Mouse (Mus musculus): Measurements from ENCODE around the gene Arih2. TPM values are rescaled to one million over a fixed set of nuclear protein-coding genes. Genes with fewer than 3 reads are reported as not detected.

Gene Arih2
- polyA plus RNA-seq (2015; fragmentation: Nextera tagmentation; extraction: Ambion mirVana) = 47.0 and 53.4 TPM in 2 replicates

GRCm38 (mm10) chr9:108648611-108649560, at the start of gene Arih2:
Arih2 (minus strand) TSS chr9:108649386.
- Histone ChIP-seq H3K36me3 (no peaks in the 10 kb centered on the region), H3K9me3 (no peaks in the 10 kb centered on the region), H3K27me3 (no peaks in the 10 kb centered on the region), H3K9ac (peak within 1 kb of the TSS; percentile 92), H3K27ac (replicated peaks) (peak within 1 kb of the TSS; percentile 88), H3K4me1 (replicated peaks) (peaks cover 26% of the 10 kb centered on the region), H3K4me2 (peak within 1 kb of the TSS; percentile 92), H3K4me3 (peak within 1 kb of the TSS; percentile 100)
- under 1% methylated on average over 107 of the region's 112 CpGs for WGBS
- ATAC-seq (ENCODE audit: low read depth) = peak; percentile 100

DNA sequence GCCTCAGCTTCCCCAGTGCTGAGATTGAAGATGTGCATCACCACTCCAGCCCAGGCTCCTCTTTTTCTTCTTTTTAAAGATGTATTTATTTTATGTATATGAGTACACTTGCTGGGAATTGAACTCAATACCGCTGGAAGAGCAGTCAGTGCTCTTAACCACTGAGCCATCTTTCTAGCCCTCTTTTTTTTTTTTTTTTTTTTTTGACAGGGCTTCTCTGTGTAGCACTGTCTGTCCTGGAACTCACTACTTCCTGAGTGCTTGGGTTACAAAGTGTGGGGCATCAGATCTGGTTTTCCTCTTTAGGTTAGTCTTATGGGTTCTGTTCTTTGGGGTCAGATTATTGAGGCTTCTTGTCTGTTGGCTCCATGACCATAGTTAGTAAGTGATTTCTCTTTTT, 45.3 kb upstream of the Arih2 start:
- 0 out of 2 replicates have a peak, but pooled peaks cover 4% of the 10 kb centered on the region for H3K36me3 ChIP-seq
- no peak overlapping the region for H3K27ac ChIP-seq (replicated peaks)
- peak overlapping the region; percentile 86 for H3K4me2 ChIP-seq
- WGBS = 80% methylated on average over 1 of the region's 1 CpGs
- no peaks in the 10 kb centered on the region for H3K9me3 ChIP-seq
- H3K4me3 ChIP-seq = peak overlapping the region; percentile 88
- H3K27me3 ChIP-seq = no peaks in the 10 kb centered on the region
- 0 out of 2 replicates have a peak overlapping the region, but pooled peaks have one; percentile 55 for H3K9ac ChIP-seq
- H3K4me1 ChIP-seq (replicated peaks) = peaks cover 35% of the 10 kb centered on the region
- ATAC-seq (ENCODE audit: low read depth) = no peak

GRCm38 (mm10) chr9:108693946-108694345, 44.8 kb upstream of the Arih2 start:
- H3K9me3 ChIP-seq = no peaks in the 10 kb centered on the region
- H3K9ac ChIP-seq = peak overlapping the region; percentile 55
- ATAC-seq (ENCODE audit: low read depth) = no peak
- H3K4me2 ChIP-seq = peak overlapping the region; percentile 86
- peak overlapping the region; percentile 88 for H3K4me3 ChIP-seq
- H3K27me3 ChIP-seq = no peaks in the 10 kb centered on the region
- H3K4me1 ChIP-seq (replicated peaks) = peaks cover 41% of the 10 kb centered on the region
- H3K36me3 ChIP-seq = 0 out of 2 replicates have a peak, but pooled peaks cover 4% of the 10 kb centered on the region
- no peak overlapping the region for H3K27ac ChIP-seq (replicated peaks)
- 59% methylated on average over 4 of the region's 4 CpGs for WGBS

DNA sequence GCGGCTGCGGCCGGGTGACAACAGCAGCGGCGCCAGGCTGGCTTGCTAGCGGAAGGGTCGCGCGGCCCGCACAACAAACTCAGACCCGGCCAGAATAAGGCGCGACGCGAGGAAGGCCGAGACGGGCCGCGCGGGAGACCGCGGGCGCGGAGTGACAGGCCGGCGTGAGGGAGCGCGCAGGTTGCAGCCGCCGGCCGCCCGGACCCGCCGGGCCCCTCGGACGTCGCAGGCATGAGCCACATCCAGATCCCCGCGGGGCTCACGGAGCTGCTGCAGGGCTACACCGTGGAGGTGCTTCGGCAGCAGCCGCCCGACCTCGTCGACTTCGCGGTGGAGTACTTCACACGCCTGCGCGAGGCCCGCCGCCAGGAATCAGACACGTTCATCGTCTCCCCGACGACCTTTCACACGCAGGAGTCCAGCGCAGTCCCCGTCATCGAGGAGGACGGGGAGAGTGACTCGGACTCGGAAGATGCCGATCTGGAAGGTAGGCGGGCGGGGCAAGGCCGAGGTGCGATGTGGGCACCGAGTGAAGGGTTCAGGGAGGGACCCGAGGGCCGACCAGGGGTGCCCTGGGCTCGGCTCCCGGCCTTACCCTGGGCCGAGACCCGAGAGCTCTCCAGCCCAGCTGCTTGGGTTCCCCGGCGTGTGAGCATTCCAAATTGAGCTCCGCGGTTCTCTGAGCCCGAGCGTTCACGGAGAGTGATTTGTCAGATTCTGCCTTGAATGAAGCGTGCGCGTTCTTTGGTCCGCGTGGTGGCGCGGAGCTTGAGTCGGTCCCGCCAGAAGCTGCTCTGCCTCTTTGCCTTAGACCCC, 43.2 kb upstream of the Arih2 start:
- Histone ChIP-seq H3K4me3 (peak overlapping the region; percentile 88), H3K36me3 (no peaks in the 10 kb centered on the region), H3K27ac (replicated peaks) (peak overlapping the region; percentile 87), H3K4me1 (replicated peaks) (peaks cover 43% of the 10 kb centered on the region), H3K9ac (peak overlapping the region; percentile 89), H3K27me3 (no peaks in the 10 kb centered on the region), H3K9me3 (no peaks in the 10 kb centered on the region), H3K4me2 (peak overlapping the region; percentile 86)
- WGBS = under 1% methylated on average over 77 of the region's 92 CpGs
- peak; percentile 59 for ATAC-seq (ENCODE audit: low read depth)

DNA sequence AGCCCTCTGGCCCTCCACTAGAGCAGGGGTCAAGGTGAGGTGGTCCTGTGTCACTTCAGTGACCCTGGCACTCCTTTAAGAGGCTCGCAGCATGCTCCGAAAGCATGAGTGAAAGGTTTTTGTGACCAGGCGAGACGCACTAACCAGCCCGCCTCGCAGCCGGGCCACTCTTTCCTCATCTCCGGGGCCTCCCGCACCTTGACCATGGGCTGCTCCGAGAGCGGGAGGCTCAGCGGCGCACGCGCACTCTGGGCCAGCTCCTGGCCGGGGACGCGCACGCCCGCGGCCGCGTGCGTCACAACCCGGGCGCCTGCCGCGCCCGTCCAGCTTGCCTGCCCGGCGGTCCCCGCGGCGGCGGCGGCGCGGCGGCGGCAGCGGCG, 42.6 kb upstream of the Arih2 start:
- no peaks in the 10 kb centered on the region for H3K27me3 ChIP-seq
- ATAC-seq (ENCODE audit: low read depth) = peak; percentile 88
- H3K4me3 ChIP-seq = peak overlapping the region; percentile 88
- peak overlapping the region; percentile 89 for H3K9ac ChIP-seq
- WGBS = under 1% methylated on average over 30 of the region's 42 CpGs
- peaks cover 46% of the 10 kb centered on the region for H3K4me1 ChIP-seq (replicated peaks)
- H3K9me3 ChIP-seq = no peaks in the 10 kb centered on the region
- H3K36me3 ChIP-seq = no peaks in the 10 kb centered on the region
- peak overlapping the region; percentile 87 for H3K27ac ChIP-seq (replicated peaks)
- H3K4me2 ChIP-seq = peak overlapping the region; percentile 86

DNA sequence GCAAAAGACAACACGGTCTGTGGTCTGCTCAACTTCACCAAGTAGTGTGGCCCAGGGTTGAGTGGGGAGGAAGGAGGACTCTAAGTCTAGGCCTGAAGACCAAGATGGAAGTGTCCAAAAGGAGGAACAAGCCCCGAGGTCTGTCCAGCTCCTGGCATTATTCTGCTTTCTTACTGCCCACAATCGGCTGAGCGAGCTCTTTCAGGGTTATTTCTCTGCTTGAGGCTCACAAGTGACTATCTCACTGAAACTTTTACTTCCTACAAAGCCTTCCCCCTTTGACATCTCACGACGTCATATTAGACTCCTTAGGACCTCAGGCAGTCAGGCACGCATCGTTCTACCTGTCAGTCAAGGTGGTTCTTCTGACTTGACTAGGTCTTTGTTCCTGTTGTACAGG, 42.2 kb upstream of the Arih2 start:
- WGBS = 70% methylated on average over 8 of the region's 8 CpGs
- peaks cover 51% of the 10 kb centered on the region for H3K4me1 ChIP-seq (replicated peaks)
- peak; percentile 9; the same call in 1 of the 2 replicates for ATAC-seq (ENCODE audit: low read depth)
- H3K36me3 ChIP-seq = no peaks in the 10 kb centered on the region
- H3K4me2 ChIP-seq = peak overlapping the region; percentile 86
- no peaks in the 10 kb centered on the region for H3K27me3 ChIP-seq
- peak overlapping the region; percentile 89 for H3K9ac ChIP-seq
- no peaks in the 10 kb centered on the region for H3K9me3 ChIP-seq
- peak overlapping the region; percentile 88 for H3K4me3 ChIP-seq
- peak overlapping the region; percentile 87 for H3K27ac ChIP-seq (replicated peaks)

DNA sequence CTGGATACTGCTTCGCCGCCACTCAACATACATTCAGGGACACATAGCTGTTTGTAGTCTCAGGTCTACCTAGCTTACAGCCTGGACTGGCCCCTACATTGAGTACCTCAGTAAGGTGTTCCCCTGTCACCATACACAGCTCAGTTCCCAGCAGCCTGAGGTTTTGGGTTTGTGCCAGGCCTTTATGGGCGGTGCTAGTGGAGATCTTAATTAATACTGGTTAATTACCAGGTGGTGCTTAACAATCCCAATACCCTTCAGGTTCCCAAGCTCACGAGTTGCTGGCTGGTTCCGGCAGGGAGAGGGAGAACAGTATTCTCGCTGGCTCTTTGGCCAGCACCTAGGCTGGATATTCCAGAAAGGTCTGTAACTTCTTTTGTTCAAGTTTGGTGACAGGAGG, 41.7 kb upstream of the Arih2 start:
- Histone ChIP-seq H3K27me3 (no peaks in the 10 kb centered on the region), H3K27ac (replicated peaks) (no peak overlapping the region), H3K4me1 (replicated peaks) (peaks cover 54% of the 10 kb centered on the region), H3K4me2 (no peak overlapping the region), H3K4me3 (no peak overlapping the region), H3K9me3 (no peaks in the 10 kb centered on the region), H3K9ac (no peak overlapping the region), H3K36me3 (no peaks in the 10 kb centered on the region)
- 82% methylated on average over 6 of the region's 6 CpGs for WGBS
- no peak for ATAC-seq (ENCODE audit: low read depth)

DNA sequence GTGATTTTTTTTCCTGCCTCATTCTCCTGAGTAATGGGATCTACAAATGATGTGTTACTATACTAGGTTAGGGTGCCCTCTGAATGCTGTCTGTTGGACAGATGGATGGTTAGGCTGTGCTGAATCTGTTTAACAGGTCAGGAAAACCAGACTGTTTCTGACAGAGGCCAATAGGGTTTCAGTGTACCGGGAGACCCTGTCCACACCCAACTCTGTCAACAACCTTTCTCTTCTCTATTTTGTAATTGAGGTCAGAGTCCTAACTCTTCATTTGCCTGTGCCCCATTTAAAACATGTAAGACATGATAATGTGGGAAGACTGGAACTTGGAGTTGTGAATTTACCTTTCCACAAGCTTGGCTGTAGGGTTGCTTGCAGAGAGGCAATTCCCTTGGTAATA, 40.8 kb upstream of the Arih2 start:
- Histone ChIP-seq H3K9me3 (no peaks in the 10 kb centered on the region), H3K27ac (replicated peaks) (no peak overlapping the region), H3K4me2 (no peak overlapping the region), H3K4me3 (no peak overlapping the region), H3K36me3 (no peaks in the 10 kb centered on the region), H3K27me3 (no peaks in the 10 kb centered on the region), H3K4me1 (replicated peaks) (peaks cover 49% of the 10 kb centered on the region), H3K9ac (no peak overlapping the region)
- no peak for ATAC-seq (ENCODE audit: low read depth)
- WGBS = 83% methylated on average over 1 of the region's 1 CpGs

GRCm38 (mm10) chr9:108689106-108689505, 39.9 kb upstream of the Arih2 start, which contains the start of gene Prkar2a:
Prkar2a (plus strand) TSS chr9:108689314.
- Histone ChIP-seq H3K36me3 (peaks cover 5% of the 10 kb centered on the region), H3K4me1 (replicated peaks) (peaks cover 44% of the 10 kb centered on the region), H3K9ac (0 out of 2 replicates have a peak within 1 kb of the TSS, but pooled peaks have one; percentile 26), H3K4me3 (no peak within 1 kb of the TSS), H3K9me3 (no peaks in the 10 kb centered on the region), H3K4me2 (no peak within 1 kb of the TSS), H3K27me3 (no peaks in the 10 kb centered on the region), H3K27ac (replicated peaks) (peak within 1 kb of the TSS; percentile 20; the same call in 1 of the 2 replicates)
- ATAC-seq (ENCODE audit: low read depth) = no peak
- WGBS = 25% methylated on average over 1 of the region's 1 CpGs

- Histone ChIP-seq H3K4me3 (no peak overlapping the region), H3K4me1 (replicated peaks) (peaks cover 37% of the 10 kb centered on the region), H3K4me2 (no peak overlapping the region), H3K9ac (no peak overlapping the region), H3K27me3 (no peaks in the 10 kb centered on the region), H3K9me3 (no peaks in the 10 kb centered on the region), H3K36me3 (peaks cover 5% of the 10 kb centered on the region), H3K27ac (replicated peaks) (no peak overlapping the region)
- no peak for ATAC-seq (ENCODE audit: low read depth)
- 78% methylated on average over 9 of the region's 9 CpGs for WGBS
These were observed 39.3 kb upstream of the Arih2 start for GRCm38 (mm10) chr9:108688451-108688850.

- Histone ChIP-seq H3K4me2 (no peak overlapping the region), H3K27ac (replicated peaks) (no peak overlapping the region), H3K36me3 (peaks cover 13% of the 10 kb centered on the region), H3K27me3 (no peaks in the 10 kb centered on the region), H3K4me3 (no peak overlapping the region), H3K9me3 (no peaks in the 10 kb centered on the region), H3K9ac (no peak overlapping the region), H3K4me1 (replicated peaks) (peaks cover 31% of the 10 kb centered on the region)
- ATAC-seq (ENCODE audit: low read depth) = no peak
- 70% methylated on average over 2 of the region's 2 CpGs for WGBS
These were observed 38.5 kb upstream of the Arih2 start for GRCm38 (mm10) chr9:108687686-108688085.

GRCm38 (mm10) chr9:108687181-108687580, 38.0 kb upstream of the Arih2 start:
- Histone ChIP-seq H3K27ac (replicated peaks) (no peak overlapping the region), H3K9ac (no peak overlapping the region), H3K9me3 (no peaks in the 10 kb centered on the region), H3K27me3 (no peaks in the 10 kb centered on the region), H3K36me3 (peaks cover 18% of the 10 kb centered on the region), H3K4me2 (no peak overlapping the region), H3K4me3 (no peak overlapping the region), H3K4me1 (replicated peaks) (peaks cover 31% of the 10 kb centered on the region)
- WGBS = 40% methylated on average over 6 of the region's 6 CpGs
- no peak for ATAC-seq (ENCODE audit: low read depth)

Measured in neural tube, embryonic 13.5 days (tissue).